Mouse (Mus musculus) CD4-positive, CD25-positive, alpha-beta regulatory T cell, adult 4 months (primary cell): ENCODE measurements at regions not wholly inside any gene's neighbourhood (a gene's known extent, or its start where the extent isn't known, plus 50 kb on each side); places are given as distances from the start of the nearest gene placed in this dataset.

Experiments used
- ATAC-seq: one replicate; pipeline ENCODE4 v1.8.0; 2017

- no peak for ATAC-seq
Measured at GRCm38 (mm10) chr16:84581166-84581565, 66.2 kb downstream of the A730009L09Rik start.

- peak; percentile 76 for ATAC-seq
Measured at GRCm38 (mm10) chr16:84583323-84583722, 68.4 kb downstream of the A730009L09Rik start.

GRCm38 (mm10) chr16:84583773-84584229, 68.9 kb downstream of the A730009L09Rik start:
- ATAC-seq = peak; percentile 88

DNA sequence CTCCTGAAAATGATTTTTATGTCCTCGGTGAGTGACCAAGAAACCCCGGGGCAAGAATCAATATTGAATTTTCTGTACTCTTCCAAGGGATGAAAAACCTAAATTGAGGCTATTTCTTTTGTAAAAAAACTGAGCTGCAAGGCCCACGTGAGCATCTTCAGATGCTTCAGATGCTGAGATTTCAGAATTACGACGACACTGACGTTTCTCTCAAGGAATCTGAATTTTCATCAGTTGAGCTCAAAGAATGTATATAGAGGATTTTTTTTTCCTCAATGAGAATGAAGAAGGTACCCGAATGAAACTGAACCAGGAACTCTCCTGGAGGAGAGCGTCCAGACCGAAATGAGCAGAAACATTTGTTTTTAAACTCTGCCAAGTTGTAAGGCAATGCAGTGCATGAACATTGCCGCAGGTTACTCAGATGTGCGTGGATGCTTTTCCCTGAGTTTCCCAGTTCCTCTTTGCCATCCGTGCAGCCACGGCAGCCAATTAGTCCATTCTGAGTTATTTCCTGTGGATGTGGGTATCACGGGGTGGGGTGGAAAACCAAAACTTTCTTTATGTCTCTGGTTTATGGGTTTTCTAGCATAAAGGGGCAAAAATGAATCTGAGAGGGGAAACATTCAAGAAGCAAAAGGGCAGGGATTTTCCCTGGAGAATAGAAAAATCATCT, 69.9 kb downstream of the A730009L09Rik start:
- peak; percentile 6 for ATAC-seq

DNA sequence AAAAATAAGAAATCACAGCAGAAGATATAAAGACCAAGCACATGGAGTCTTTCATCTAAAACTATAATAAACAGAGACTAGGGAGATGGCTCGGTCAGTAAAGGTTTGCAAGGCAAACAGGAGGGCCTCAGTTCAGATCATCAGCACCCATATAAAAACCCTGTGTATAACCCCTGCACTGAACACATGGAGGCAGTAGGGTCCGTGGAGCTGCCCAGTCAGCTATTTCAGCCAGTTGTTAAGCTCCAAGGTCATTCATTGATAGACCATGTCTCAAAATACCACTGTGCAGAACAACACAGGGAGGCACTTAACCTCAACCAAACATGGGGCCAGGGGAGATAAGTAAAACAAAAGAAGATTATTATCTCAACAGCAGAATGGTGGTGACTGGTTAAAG, 78.1 kb downstream of the A730009L09Rik start:
- no peak for ATAC-seq

GRCm38 (mm10) chr16:84602969-84603368, 88.0 kb downstream of the A730009L09Rik start:
- ATAC-seq = peak; percentile 72

DNA sequence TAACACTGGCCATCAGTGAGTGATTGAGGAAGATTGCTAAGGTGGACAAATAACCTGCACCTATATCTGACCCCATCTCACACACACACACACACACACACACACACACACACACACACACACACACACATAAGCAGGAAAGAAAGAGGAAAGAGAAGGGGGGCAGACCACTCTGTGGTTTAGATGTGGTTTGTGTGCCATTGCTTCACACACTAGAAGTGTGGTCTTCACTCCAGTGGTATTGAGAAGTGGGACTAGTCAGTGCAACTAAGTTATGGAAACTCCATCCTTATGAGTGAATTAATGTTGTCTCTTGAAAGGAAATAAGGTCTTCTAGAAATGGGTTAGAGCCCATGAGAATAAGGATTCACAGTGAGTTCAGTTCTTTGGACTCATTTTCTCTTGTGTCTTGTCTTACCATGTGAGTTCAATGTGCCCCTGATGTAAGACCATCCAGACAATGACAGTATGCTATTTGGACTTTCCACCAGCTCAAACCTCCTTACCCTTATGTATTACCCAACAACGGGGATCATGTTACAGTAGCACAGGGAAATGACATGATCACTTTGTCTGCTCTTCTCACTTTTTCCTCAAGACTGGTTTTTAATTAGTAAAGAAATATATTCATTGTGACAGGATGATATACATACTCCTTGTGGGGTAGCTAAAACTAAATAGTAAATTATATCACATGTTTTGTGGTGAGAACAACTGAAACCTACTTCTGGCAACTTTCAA, 88.7 kb downstream of the A730009L09Rik start:
- ATAC-seq = no peak

DNA sequence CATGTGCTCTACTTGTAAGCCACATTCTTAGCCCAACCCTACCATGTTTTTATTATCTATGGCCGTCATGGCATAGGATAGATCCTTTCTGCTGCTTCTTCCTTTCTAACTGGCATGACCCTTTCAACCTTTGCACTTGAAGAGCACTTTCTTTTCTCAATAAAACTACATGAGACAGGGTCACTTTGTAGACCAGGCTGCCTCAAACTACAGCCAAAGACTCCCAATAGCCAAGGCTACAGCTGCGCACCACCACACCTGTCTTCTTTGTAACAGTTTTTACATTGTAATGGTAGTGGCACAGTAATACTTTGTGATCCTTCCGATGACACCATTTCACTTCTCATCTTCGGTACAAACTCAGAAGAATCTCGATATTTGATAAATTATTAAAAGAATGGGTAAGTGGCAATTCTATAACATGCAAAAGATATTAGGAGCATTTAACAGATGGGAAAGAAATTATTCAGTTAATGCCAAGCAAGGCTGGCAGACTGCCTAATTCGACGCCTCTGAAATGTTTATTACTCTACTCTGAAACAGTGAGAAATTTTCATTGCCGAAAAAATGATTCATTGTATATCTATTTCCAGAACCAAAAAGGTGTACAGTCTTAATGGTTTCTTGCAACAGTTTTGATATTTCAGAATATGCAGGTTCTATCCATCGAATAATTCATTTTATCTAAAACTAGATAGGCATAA, 89.5 kb downstream of the A730009L09Rik start:
- ATAC-seq = no peak

- no peak for ATAC-seq
Measured at GRCm38 (mm10) chr16:84606010-84606803, 91.3 kb downstream of the A730009L09Rik start.

DNA sequence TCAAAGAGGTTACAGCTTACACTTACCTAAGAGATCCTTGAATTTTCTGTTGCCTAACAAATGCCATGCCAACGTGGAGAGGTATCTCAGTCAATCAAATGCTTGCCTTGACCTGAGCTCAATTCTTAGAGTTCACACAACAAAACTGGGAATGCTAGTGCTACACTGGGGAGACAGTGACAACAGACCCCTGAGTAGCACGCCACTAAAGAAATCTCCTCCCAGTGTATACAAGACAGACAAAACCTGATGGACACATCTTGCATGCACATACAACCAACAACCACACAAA, 91.8 kb downstream of the A730009L09Rik start:
- ATAC-seq = no peak

- no peak for ATAC-seq
Measured at GRCm38 (mm10) chr16:84607503-84607902, 92.6 kb downstream of the A730009L09Rik start.

DNA sequence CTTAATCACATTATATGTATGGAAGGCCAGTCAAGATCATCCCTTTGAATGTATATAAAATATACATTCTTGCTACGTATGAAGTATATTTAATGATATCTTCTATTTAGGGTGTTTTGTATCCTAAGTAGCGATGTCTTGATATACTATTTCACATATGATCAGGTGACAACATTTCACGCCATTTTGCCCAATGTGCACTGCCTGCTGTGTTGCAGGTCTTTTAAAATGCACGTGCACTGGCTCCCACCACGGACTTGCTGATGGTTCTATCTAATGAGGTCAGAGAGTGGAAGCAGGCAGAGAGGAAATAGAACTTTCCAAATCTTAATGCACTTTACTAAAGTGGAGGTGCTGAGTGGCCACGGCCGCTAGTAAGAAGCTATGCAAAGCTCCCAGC, 100.8 kb downstream of the A730009L09Rik start:
- ATAC-seq = no peak

GRCm38 (mm10) chr16:84616132-84616531, 101.2 kb downstream of the A730009L09Rik start:
- ATAC-seq = no peak

- no peak for ATAC-seq
Measured at GRCm38 (mm10) chr16:84618379-84618778, 103.5 kb downstream of the A730009L09Rik start.

DNA sequence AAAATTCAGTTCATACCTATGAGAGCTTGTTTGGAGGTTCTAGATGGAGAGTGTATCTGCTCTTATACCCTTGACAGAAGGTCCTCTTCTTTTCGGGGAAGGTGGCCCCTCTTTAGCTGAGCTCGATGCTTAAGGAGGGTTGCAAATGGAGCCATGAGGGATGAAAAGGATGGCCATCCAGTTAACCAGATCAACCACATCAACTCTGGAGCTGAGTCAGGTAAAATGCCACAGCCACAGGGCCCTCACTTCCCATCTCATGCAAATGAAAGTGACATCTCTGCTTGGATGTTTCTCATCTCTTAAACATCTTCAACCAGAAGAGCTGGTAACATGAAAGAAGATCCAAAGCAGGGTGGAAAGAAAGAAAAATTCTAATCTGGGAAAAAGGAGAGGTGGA, 105.0 kb downstream of the A730009L09Rik start:
- no peak for ATAC-seq

DNA sequence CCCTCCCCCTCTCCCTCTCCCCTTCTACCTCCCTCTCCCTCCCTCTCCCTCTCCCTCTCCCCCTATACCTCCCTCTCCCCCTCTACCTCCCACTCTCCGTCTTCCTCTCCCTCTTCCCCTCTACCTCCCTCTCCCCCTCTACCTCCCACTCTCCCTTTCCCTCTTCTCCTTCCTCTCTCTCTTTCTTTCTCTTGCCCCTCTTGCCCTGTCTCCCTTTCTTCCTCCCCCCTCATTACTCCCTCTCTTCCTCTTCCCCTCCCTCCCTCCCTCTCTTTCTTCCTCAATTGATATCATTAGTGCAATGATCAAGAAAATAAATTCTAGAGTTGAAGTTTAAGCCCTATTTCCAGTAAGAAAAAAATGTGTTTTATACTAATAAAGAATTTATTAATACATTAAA, 105.9 kb downstream of the A730009L09Rik start:
- no peak for ATAC-seq

DNA sequence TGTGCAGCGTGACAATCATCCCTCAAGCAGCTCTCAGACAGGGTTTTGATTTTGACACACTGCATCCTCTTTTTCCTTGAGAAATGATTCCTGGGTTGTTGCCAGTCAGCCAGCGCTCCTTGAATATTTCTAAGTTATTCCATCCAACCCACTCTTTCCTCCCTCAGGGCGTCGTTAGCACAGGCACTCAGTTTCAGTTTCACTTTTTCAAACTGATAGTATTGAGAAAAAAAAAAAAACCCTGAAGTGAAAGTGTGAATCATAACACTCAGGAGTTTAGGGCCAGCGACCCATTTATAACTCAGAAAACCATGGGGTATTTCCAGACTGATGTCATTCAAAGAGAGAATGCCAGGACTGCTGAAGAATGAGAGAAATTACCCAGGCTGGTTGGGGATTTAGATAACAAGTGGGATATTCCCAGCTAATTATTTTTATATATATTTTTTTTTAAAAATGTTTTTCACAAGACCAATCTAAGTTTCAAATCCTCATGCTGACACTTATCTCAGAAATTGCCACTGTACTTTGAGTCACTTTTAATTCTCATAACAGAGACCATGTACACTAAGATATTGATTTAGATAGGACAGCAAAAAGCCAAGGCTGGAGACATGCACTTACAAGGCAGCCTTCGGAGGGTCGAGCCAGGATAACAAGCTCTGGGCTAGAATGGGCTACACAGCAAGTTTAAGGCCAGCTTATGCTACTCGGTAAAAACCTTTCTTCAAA, 106.5 kb downstream of the A730009L09Rik start:
- ATAC-seq = peak; percentile 95

GRCm38 (mm10) chr16:84623346-84624085, 108.6 kb downstream of the A730009L09Rik start:
- no peak for ATAC-seq

GRCm38 (mm10) chr16:84624443-84625109, 109.7 kb downstream of the A730009L09Rik start:
- ATAC-seq = no peak

GRCm38 (mm10) chr16:84625110-84625722, 110.3 kb downstream of the A730009L09Rik start:
- no peak for ATAC-seq
